In the genomic region with DNA sequence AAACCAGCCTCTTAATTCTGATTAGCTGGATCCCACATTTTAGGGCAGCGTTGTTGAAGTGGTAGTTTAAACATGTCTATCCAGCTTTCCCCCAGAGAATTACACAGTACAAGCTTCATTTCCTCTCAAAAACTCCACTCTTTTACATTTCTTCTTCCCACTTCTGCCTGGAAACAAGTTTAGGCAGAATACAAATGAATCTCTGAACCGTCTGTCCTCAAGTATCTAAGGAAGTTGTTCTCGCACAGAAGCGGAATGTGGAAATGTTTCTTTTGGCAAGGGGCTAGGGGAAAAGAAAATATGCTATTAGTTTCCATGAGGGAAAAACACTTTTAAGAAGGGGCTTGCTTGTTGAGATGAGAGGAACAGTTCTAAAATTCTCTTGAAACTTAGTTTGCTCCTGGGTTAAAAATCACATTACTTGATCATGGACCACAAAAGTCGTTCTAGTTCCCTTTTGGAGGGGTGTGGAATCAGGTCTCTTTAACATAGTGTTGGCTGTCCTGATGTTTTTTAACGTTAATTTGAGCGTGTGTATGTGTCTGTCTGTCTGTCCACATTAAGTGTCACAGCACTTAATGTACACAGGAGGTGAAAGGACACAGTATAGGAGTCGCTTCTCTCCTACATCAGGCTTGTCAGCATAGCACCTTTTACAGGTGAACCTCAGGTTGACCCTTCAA, we compare ENCODE assay signal across 7 mouse cellular contexts. TPM values are rescaled to one million over a fixed set of nuclear protein-coding genes. Genes with fewer than 3 reads are reported as not detected.
DNase-seq lines count a peak whose midpoint lies in the region; ATAC-seq and TF ChIP-seq lines count a peak whose summit lies in the region.

No protein-coding gene starts in this region.

- WGBS in bone marrow, adult 2 months: 7% methylated on average over 8 of the region's 8 CpGs
- WGBS in heart, postnatal 0 days: 12% methylated on average over 8 of the region's 8 CpGs
- WGBS in lung, postnatal 0 days: 6% methylated on average over 8 of the region's 8 CpGs

- H3K4me3 ChIP-seq in E14TG2a.4 (replicated peaks; ENCODE audit: low read length): peak overlapping the region; percentile 95
- H3K4me3 ChIP-seq in bone marrow, adult 2 months (replicated peaks; ENCODE audit: control insufficient read depth, low read depth, low read length): peak overlapping the region; percentile 68
- H3K4me3 ChIP-seq in heart, postnatal 0 days (ENCODE audit: low read depth, low read length): peak overlapping the region; percentile 55
- peak overlapping the region; percentile 88 for H3K4me3 ChIP-seq in lung, postnatal 0 days (ENCODE audit: low read depth, low read length)

- TF ChIP-seq POLR2A in bone marrow, adult 2 months (IDR thresholded peaks at IDR 0.05; ENCODE audit: borderline replicate concordance, control insufficient read depth, low read depth, low read length): no peak

- H3K4me2 ChIP-seq in heart, postnatal 0 days (ENCODE audit: low read depth, low read length): peak overlapping the region; percentile 79
- peak overlapping the region; percentile 76 for H3K4me2 ChIP-seq in lung, postnatal 0 days (replicated peaks; ENCODE audit: low read depth, low read length)

- peak overlapping the region; percentile 84; the same call in 1 of the 2 replicates for H3K27ac ChIP-seq in bone marrow, adult 2 months (ENCODE audit: control insufficient read depth, insufficient read depth, low read depth, low read length, poor library complexity)
- H3K27ac ChIP-seq in heart, postnatal 0 days (ENCODE audit: low read depth): peak overlapping the region; percentile 98
- peak overlapping the region; percentile 99 for H3K27ac ChIP-seq in lung, postnatal 0 days (ENCODE audit: low read length)

- no peak for DNase-seq in heart, postnatal 0 days (ENCODE audit: low spot score)
- peak; percentile 82 for DNase-seq in lung, postnatal 0 days (ENCODE audit: low spot score)
- DNase-seq in adrenal gland, adult (ENCODE audit: inconsistent age in 2 of 2, low spot score in 1 of 2): no peak
- no peak for DNase-seq in adrenal gland, postnatal 36 days

- H3K27me3 ChIP-seq in E14TG2a.4 (ENCODE audit: insufficient read depth, low read length): peaks cover 5% of the 10 kb centered on the region; the same call in 1 of the 2 replicates
- H3K27me3 ChIP-seq in heart, postnatal 0 days (ENCODE audit: control insufficient read depth, insufficient read depth, low read length): no peaks in the 10 kb centered on the region
- no peaks in the 10 kb centered on the region for H3K27me3 ChIP-seq in lung, postnatal 0 days (replicated peaks; ENCODE audit: insufficient read depth, low read length)

- TF ChIP-seq EP300 in heart, postnatal 0 days (IDR thresholded peaks at IDR 0.05; ENCODE audit: low read depth): no peak
- no peak for TF ChIP-seq EP300 in lung, postnatal 0 days (IDR thresholded peaks at IDR 0.05)

- H3K9me3 ChIP-seq in E14TG2a.4 (ENCODE audit: low read length): no peaks in the 10 kb centered on the region
- no peaks in the 10 kb centered on the region for H3K9me3 ChIP-seq in heart, postnatal 0 days (replicated peaks; ENCODE audit: control insufficient read depth, low read length)
- H3K9me3 ChIP-seq in lung, postnatal 0 days (ENCODE audit: low read length): no peaks in the 10 kb centered on the region; the same call in 1 of the 2 replicates

- no peak for TF ChIP-seq CTCF in E14TG2a.4 (conservative IDR thresholded peaks at IDR 0.05; ENCODE audit: low read length)
- no peak for TF ChIP-seq CTCF in bone marrow, adult 2 months (IDR thresholded peaks at IDR 0.05; ENCODE audit: control insufficient read depth, insufficient read depth, low read length)
- no peak for TF ChIP-seq CTCF in heart, postnatal 0 days (IDR thresholded peaks at IDR 0.05; ENCODE audit: low read depth)
- no peak for TF ChIP-seq CTCF in lung, postnatal 0 days (IDR thresholded peaks at IDR 0.05)

- peaks cover 48% of the 10 kb centered on the region for H3K4me1 ChIP-seq in E14TG2a.4 (replicated peaks; ENCODE audit: low read depth, low read length)
- no peaks in the 10 kb centered on the region; the same call in 1 of the 2 replicates for H3K4me1 ChIP-seq in bone marrow, adult 2 months (ENCODE audit: control insufficient read depth, insufficient read depth, low read length)
- H3K4me1 ChIP-seq in heart, postnatal 0 days (ENCODE audit: control insufficient read depth, insufficient read depth): 0 out of 2 replicates have a peak, but pooled peaks cover 3% of the 10 kb centered on the region
- peaks cover 7% of the 10 kb centered on the region; the same call in 1 of the 2 replicates for H3K4me1 ChIP-seq in lung, postnatal 0 days (ENCODE audit: insufficient read depth, low read depth, low read length)

- H3K9ac ChIP-seq in heart, postnatal 0 days (replicated peaks; ENCODE audit: low read depth, low read length): peak overlapping the region; percentile 84
- H3K9ac ChIP-seq in lung, postnatal 0 days (replicated peaks; ENCODE audit: low read depth): peak overlapping the region; percentile 73

- peaks cover 5% of the 10 kb centered on the region; the same call in 1 of the 2 replicates for H3K36me3 ChIP-seq in E14TG2a.4 (ENCODE audit: insufficient read depth, low read length)
- H3K36me3 ChIP-seq in heart, postnatal 0 days (replicated peaks; ENCODE audit: control insufficient read depth, insufficient read depth, low read length): no peaks in the 10 kb centered on the region
- H3K36me3 ChIP-seq in lung, postnatal 0 days (ENCODE audit: insufficient read depth, low read length): no peaks in the 10 kb centered on the region

- ATAC-seq in heart, postnatal 0 days (ENCODE audit: insufficient read depth, low read depth): no peak
- no peak for ATAC-seq in lung, postnatal 0 days
- no peak; the same call in 1 of the 2 replicates for ATAC-seq in erythroid progenitor cell, adult 5-6 weeks (replicated peaks; ENCODE audit: low FRiP score, poor library complexity, severe bottlenecking)

RNA-seq across cellular contexts. Expression of gene Chd2, which starts 17.7 kb away (rescaled TPM):
- polyA plus RNA-seq in bone marrow, adult 2 months (2011; ENCODE audit: insufficient read depth, insufficient read length, low replicate concordance, missing spikeins): 60.1 and 96.4 TPM in 2 replicates
- total RNA-seq in heart, postnatal 0 days (2014; rRNA removed; ENCODE audit: low replicate concordance): 43.0 and 65.5 TPM in 2 replicates
- 31.1 and 32.2 TPM in 2 replicates for polyA plus RNA-seq in heart, postnatal 0 days (2015; fragmentation: Nextera tagmentation; extraction: Ambion mirVana)
- polyA plus RNA-seq in lung, postnatal 0 days (2015; fragmentation: Nextera tagmentation; extraction: Ambion mirVana): 38.0 and 39.9 TPM in 2 replicates
- 63.1 and 106 TPM in 2 replicates for total RNA-seq in erythroid progenitor cell, adult 5-6 weeks (2015; ENCODE audit: low replicate concordance)
- 179 and 206 TPM in 2 replicates for total RNA-seq in erythroid progenitor cell, adult 5-6 weeks (2017; ENCODE audit: low replicate concordance)
- total RNA-seq in adrenal gland, postnatal 36 days (2021): 10 to 100 TPM; 40.9 to 41.6 TPM
